Mouse (Mus musculus) embryo, embryonic 11.5 days (tissue): ENCODE results near the gene Spata22.
"Not testable (repeated sequence)": the region's sequence is repeated elsewhere in the genome, so short reads cannot be mapped to it uniquely, and the experiment has no call there.

Experiments used
- DNase-seq: peaks from one replicate; pipeline ENCODE4 v3.0.0-alpha.2; 2012; ENCODE audit warnings: low read depth, low spot score

The Spata22 gene

DNA sequence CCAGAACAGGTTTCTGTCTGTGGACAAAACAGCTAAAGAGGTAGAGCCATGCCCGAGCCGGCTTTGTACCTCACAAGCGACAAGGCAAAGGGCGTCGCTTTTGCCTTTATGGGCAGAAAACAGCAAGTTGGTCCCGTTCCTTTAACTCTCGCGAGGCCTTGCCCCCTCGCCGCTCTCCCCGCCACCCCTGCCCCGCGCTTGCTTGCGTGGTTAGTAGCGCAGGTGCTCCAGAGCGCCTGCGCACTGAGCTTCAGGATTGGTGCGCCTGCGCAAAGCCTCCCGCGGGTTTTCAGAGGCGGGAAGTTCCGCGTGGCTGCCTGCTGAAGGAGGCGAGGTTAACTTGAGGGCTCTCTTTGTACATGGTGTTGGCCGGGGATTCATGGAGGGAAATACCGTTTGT is at the start of gene Spata22, which contains the start of the genes Aspa and Gm49340:
TSS of gene Spata22 (plus strand) at position 300 of the 400 bp plus-strand sequence.
TSS of gene Aspa (minus strand) at position 155 of the 400 bp plus-strand sequence.
TSS of gene Gm49340 (plus strand) at position 300 of the 400 bp plus-strand sequence.
- no peak for DNase-seq

DNA sequence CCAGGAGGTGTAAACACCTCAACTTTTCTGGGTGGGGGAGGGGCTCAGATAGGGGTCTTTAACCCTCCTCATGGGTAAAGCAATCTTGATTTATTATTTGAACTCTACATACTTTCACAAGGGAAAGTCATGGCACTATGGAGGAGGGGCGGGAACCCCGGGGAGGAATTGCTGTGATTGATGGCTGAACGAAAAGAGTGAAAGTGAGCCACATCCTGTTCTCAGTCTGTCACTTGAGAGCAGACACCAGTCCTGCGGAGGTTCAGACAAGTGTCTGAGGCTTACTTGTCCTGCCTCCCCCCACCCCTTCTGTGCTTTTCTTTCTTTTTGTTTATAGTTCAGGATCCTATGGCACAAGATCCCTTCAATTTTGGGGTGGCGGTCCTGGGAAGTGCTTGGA is 48.8 kb upstream of the Spata22 start:
- DNase-seq = peak; percentile 19

DNA sequence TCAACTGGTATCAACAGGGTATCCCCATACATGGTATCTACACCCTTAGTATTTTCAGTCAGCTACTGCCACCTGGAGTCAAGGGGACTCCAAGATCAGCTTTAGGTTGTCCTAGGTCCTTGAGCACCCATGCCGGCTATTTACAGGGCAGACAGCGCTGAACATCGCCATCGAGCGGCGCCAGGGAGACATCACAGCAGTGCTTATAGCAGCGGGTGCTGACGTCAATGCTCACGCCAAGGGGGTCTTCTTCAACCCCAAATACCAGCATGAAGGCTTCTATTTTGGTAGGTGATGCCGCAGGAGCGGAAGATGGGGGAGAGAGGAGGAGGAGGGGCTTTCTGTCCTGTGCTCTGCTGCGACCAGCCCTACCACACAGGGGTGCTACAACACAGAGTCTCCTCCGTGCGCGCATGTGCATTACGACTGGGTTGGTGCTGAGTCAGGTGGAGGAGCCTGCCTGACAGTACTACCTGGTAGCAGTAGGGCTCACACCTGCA is 48.0 kb upstream of the Spata22 start:
- DNase-seq = peak; percentile 23

DNA sequence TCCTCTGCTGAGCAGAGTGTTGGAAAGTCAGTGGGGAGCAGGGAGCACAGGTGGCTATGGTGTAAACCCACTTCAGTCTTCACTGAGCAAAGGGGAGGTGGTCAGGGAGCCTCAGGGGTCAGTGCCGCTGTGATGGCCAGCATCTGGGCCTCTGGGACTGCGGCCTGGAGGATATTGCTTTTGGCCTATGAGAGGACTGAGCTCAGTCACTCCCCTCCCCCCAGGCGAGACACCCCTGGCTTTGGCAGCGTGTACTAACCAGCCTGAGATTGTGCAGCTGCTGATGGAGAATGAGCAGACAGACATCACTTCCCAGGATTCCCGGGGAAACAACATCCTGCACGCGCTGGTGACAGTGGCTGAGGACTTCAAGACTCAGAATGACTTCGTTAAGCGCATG is 46.2 kb upstream of the Spata22 start:
- DNase-seq = no peak

DNA sequence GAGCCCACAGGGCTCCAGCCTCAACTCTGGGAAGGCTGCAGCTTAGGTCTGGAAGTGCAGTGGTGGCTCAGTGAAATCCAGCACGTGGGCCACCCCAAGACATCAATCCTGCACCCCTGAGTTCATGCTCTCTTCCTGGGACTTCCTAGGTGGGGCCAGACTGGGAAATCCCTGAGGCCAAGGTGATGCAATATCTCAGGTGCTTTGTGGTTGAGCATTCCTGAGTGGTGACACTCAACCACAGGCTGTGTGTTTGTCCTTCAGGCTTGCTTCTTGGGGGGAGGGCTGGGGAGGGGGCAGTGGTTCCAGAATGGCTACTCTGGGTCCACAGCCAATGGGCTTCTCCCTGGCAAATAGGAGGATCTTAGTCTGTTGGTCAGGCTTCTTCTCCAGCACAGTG is 45.6 kb upstream of the Spata22 start:
- no peak for DNase-seq

DNA sequence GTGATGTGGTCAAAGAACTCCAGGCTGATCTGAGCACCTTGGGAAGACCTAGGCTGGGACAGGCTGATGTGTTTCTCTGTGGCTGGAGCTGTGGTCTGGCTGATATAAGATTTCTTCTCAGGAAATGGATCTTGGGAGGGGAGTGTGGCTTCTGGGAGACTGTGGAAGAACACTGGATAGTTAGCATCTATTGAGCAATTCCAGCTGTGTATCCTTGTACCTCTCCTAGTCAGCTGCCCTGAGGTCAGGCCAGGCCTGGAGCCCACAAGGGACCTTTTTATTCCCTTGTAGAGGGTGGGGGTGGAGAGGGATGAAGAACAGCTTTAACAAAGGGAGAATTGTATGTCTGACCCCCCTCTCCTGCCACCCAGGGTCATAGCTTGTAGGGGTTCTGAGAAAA is 45.2 kb upstream of the Spata22 start:
- no peak for DNase-seq

DNA sequence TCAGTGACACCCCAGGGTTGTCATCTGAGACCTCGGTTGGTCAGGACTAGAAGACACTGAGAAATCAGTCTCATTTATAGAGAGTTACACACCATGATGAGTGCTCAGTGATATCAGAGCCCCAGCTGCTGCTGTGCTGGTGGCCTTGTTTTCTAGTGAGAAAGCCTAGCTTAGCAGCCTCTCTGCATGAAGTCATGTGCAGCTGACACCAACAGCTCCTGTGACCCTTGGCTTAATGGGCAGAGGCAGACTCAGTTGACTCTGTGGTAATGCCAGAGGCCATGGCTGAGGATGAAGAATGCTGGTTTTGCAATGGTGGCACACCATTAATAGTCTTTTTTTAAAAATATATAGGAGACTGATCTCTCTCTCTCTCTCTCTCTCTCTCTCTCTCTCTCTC is 39.9 kb upstream of the Spata22 start:
- no peak for DNase-seq

DNA sequence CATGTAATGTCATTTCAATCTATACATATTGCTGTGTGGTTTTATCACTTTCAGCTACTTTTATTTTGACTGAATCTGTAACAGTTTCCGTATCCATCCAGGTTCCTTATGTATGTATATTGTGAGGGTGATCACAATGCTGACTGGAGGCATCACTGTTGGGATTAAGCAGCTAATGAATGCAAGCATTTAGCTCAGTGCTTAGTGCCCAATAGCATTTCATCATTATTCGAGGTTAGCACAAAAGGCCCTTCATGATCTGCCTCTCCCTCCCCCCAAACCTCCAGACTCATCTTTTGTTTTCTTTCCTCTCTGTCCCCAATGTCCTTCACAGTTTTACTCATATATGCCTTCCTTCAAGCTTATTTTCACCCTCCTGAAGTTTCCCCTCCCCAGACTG is 26.4 kb upstream of the Spata22 start:
- DNase-seq = no peak

DNA sequence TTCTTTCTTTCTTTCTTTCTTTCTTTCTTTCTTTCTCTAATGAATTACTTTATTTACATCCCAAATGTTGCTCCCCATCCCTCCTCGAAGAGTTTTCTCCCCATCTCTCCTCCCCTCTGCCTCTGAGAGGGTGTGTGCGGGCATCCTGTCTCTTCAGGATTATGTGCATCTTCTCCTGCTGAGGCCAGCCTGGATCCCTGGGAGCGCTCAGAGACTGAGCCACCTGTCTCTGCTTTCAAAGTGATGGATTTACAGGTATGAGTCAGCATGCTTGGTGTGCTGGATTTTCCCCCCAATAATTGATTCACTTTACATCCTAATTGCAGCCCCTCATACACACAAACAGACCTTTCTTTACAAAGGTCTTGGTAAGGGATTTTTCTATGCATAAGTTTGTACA is 13.6 kb upstream of the Spata22 start:
- DNase-seq = no peak

DNA sequence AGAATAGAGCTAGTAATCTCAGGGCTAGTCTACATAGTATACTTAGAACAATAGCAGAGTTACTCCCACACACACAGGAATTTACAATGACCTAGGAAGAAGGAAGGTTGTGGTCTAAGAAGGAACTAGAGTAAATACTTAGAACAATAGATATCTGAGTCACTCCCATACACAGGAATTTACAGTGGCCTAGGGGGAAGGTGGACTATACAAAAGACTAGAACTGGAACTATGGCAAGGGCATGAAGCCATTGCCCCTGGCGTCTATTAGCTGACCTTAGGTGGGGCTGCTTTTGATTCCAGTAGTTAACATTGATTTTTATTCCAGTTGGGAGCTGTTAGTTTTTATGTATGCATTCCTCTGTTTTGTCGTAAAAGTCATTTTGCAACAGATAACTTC is 11.0 kb upstream of the Spata22 start:
- not testable (repeated sequence) for DNase-seq

DNA sequence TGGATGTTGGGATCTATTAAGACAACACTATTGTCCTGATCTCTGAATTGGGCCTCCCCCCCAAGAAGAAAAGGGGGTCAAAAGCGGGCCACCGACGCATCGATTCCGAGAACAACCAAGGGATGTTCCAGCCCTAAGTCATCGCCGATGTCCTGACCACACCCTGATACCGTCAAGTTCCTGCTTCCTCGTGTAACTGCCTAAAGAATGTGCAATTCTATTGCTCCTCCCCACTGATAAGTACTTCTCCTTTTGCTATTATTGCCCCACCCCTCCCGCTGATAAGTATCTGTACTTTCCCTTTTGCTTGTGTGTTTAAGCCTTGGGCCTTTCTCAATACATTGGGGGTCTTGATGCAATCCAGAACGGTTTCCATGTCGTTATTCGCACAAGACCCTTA is 8.5 kb upstream of the Spata22 start:
- DNase-seq = not testable (repeated sequence)

DNA sequence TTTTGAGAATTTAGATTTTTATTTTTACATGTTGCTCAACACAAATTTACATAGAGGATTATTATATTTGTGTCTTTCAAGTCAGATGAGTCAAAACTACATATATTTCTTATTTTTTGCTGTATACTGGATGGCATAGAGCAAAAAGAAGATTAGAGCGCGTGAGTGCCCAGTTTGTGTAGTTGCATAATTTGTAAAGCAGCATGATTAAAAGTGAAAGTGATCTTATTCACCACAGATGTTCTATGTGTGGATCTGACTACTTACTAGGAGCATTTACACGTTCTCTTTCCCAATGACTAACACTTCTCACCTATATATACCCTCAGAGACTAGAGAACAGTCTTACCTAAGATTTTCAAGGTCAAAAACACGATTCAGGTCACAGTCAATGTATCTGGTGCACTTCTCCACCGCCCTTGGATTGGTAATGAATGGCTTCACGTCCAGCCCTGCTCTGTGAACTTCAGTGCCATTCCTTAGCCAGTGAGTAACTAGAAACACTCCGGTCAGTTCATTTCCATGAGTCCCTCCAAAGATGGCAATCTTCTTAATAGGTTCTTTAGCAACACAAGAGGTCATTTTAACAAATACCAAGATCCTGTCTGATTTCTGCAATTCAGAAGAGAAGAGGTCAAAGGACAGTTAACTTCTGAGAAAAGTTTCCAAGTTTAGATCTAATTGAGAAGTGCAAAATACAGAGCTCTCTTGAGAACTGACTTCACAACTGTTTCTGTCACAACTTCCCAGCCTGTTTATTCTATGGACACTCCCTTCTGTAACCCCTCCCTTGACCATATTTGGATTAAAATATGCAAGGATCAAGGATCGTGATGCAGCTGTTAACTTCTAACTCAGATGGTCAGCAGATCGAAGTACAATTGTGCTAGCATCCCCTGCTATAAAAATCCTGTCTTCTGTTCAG is 5.4 kb upstream of the Spata22 start:
- no peak for DNase-seq

DNA sequence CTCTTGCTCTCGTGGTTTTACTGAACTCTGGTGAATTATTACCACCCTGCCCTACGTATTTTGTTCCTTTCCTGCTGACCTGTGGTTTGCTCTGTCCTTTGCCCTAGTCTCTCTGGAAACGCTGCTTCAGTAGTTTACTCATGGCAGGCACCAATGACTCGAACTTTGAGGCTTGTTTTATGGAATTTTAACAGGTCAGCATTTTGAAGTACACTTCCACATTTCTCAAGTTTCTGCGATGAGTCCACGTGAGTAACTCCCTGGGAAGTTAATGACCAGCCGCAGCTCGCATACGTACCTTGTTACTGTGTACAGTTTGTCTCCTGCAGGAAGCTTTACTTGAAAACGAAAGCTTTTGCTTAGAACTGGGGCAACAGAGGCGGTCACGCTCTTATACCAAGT is 3.1 kb upstream of the Spata22 start:
- DNase-seq = no peak

DNA sequence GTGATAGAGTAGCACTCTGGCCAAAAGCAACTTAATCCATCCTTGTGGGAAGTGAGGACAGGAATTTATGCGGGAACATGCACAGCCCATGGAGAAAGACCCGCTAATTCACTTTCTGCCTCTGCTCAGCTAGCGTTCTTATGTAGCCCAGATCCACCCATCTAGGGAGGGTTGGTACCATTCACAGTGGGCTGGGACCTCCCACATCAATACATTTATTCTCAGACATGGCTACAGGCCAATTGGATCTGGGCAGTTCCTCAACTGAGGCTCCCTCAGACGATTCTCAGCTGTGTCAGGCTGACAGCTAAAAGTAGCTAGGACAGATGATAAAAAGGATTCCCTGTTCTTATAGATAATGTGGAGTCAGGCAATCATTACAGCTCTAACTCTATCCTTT is 2.2 kb upstream of the Spata22 start:
- DNase-seq = no peak

DNA sequence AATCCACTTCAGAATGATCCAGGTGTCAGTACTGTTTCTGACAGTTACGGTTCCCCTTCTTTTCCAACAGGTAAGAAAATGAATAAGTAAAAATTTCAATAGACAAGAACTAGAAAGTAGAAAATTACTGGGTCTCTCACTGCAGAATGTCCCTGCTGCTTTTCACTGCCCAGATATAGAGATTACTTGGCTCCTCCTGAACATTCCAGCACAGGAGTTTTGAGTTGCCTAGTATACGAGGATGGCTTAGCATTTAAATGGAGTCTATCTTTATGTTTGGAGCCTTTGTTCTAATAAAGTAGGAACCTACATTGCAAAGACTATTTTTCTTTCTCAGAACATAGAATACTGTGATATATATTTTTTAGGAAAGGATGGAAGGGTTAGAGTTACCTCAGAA is 3.8 kb downstream of the Spata22 start:
- no peak for DNase-seq

DNA sequence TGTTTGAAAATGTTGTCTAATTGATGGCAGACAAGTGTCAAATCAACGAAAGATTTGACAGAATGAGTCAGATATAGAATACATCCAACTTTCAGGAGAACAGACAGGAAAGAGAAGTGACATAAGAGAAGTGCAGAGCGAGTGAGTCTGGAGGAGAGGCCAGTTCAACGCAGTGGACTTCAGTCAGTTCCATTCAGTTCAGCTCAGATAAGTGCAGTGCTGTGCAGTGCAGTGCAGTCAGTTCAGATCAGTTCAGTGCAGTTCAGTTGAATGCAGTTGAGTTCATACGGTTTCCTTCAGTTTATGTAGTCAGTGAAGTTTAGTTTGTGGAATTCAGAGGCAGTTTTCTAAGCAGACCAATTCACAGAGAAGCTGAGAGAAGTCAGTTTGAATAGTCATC is 7.4 kb downstream of the Spata22 start:
- DNase-seq = no peak

DNA sequence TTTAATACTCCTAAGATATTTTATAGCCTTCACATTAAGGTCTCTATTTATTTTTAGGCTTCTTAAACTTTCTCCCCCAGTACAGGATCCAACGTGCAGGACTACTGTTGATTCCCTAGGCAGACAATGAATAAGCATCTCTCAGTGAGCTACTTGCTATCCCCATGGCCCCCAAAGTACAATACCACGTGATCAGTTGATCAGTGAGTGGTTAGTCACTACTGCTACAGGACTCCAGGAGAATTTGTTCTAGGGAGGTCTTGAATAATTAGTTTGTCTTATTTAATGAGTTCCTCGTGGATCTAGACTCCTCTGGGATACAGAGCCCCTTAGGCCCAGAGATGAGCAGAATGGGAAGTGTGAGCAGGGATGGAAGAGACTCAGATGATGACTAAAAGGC is 20.9 kb downstream of the Spata22 start, which contains the start of gene Olfr20:
TSS of gene Olfr20 (plus strand) at position 301 of the 400 bp plus-strand sequence.
- no peak for DNase-seq

DNA sequence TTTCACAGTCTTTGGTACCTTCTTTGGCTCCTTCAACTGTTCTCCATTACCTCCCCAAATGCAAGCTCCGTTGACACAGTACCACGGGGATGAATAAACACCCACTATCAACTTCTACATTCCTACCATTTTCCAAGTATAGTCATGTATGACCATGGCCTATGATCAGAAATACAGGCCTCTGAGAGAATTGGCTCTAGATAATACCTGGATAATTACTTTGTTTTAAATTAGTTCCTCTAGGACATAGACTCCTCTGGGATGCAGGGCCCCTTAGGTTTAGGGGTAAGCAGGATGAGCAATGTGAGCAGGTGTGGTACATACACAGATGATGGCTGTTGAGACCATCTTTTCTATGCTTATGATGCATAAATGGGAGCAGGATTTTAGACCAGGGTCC is 41.4 kb downstream of the Spata22 start, which contains the start of gene Olfr376:
TSS of gene Olfr376 (plus strand) at position 301 of the 400 bp plus-strand sequence.
- no peak for DNase-seq

DNA sequence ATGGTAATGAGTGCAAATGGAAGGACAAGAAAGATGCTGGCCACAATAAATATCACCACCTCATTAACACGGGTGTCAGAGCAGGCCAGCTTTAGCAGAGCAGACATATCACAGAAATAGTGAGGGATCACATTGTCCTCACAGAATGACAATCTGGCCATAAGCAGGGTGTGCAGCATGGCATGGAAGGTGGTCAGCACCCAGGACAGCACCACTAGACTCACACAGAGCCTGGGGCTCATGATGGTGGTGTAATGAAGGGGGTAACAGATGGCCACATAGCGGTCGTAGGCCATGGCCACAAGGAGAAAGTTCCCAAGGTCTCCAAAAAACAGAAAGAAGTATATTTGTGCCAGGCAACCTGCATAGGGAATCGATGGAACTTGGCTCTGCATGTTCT is 65.8 kb downstream of the Spata22 start:
- no peak for DNase-seq
